Comparison of ENCODE assay signal across 30 mouse cellular contexts in the genomic region with DNA sequence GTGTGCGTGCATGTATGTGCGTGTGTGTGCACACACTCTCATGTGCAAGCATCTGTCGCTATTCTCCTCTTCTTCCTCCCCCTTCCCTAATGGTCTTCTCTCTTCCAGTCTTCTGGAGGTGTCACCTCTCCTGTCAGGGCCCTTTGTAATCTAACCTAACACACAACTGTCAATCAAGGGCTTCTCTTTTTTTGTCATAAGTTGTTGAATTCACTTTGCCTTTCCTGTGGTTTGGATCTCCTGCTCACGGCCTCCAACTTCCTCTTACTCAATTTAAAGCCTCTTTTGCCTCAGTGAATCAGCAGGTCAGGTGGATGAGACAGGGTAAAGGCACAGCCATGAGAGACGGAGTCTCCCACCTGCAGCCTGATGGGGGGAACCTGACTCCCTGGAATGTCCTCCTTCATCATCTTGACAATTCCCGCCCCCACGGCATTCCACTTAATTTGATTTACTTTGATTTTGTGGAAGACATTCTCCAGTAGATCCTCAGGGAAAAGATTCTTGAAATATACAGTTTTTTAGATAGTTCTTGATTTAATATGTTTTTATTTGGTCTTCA. TPM values are rescaled to one million over a fixed set of nuclear protein-coding genes. Genes with fewer than 3 reads are reported as not detected.
DNase-seq lines count a peak whose midpoint lies in the region; ATAC-seq lines count a peak whose summit lies in the region.
"Had no signal": no experiment of that assay in that cellular context is flagged by ENCODE, and none has a peak within 500 bp of the region (broad histone marks: within the 10 kb centered on the region; RNA-seq: fewer than 3 reads in every experiment).

No protein-coding gene starts in this region.

- 56% methylated on average over 7 of the region's 7 CpGs for WGBS in kidney, embryonic 15.5 days

- ATAC-seq in kidney, embryonic 15.5 days (replicated peaks; ENCODE audit: low FRiP score): peak; percentile 74
- ATAC-seq in megakaryocyte progenitor cell, adult 5-6 weeks (replicated peaks; ENCODE audit: poor library complexity): peak; percentile 74
- no peak for ATAC-seq in megakaryocyte-erythroid progenitor cell, adult 5-6 weeks (replicated peaks; ENCODE audit: low FRiP score, low TSS enrichment, poor library complexity, severe bottlenecking)
- ATAC-seq: forebrain, postnatal 0 days; inflammation-experienced regulatory T-cells, adult 6 months; midbrain, embryonic 13.5 days had no signal

- DNase-seq in kidney, postnatal 4 days: no peak
- DNase-seq in 416B (ENCODE audit: low read depth): peak; percentile 88
- DNase-seq in c-Kit-positive CD71-negative TER-119-negative erythroid progenitor cells, embryonic 14.5 days (ENCODE audit: low read depth): peak; percentile 47
- DNase-seq in neural tube, embryonic 10.5 days (ENCODE audit: extremely low spot score, low spot score): no peak
- no peak for DNase-seq in left cerebral cortex, adult 9 months (ENCODE audit: low spot score in 2 of 2)
- DNase-seq: adrenal gland, adult 2 months; cerebellum, adult 2 months; forebrain, postnatal 0 days; gastrocnemius, postnatal 14 days; heart, adult 2 months; kidney, adult 18-20 months; kidney, postnatal 14 days; liver, embryonic 13.5 days; lung, embryonic 14.5 days had no signal

- no peak overlapping the region for H3K27ac ChIP-seq in kidney, embryonic 15.5 days
- H3K27ac ChIP-seq: embryonic facial prominence, embryonic 10.5 days; forebrain, embryonic 10.5 days; heart, adult 2 months; hindbrain, embryonic 14.5 days; layer of hippocampus, adult 2 months; limb, embryonic 13.5 days; liver, embryonic 13.5 days; midbrain, embryonic 13.5 days; stomach, postnatal 0 days had no signal

- no peak overlapping the region for H3K4me2 ChIP-seq in kidney, embryonic 15.5 days
- H3K4me2 ChIP-seq: hindbrain, embryonic 14.5 days; limb, embryonic 13.5 days; liver, embryonic 13.5 days; lung, embryonic 14.5 days; midbrain, embryonic 13.5 days had no signal

- 0 out of 2 replicates have a peak, but pooled peaks cover 2% of the 10 kb centered on the region for H3K4me1 ChIP-seq in kidney, embryonic 15.5 days
- H3K4me1 ChIP-seq: embryonic facial prominence, embryonic 10.5 days; forebrain, embryonic 10.5 days; limb, embryonic 13.5 days; liver, embryonic 13.5 days; midbrain, embryonic 13.5 days had no signal

- no peaks in the 10 kb centered on the region for H3K9me3 ChIP-seq in kidney, embryonic 15.5 days (replicated peaks)
- H3K9me3 ChIP-seq: embryonic facial prominence, embryonic 10.5 days; forebrain, embryonic 10.5 days; limb, embryonic 13.5 days; liver, embryonic 13.5 days; midbrain, embryonic 13.5 days had no signal

- no peak overlapping the region for H3K4me3 ChIP-seq in kidney, embryonic 15.5 days (replicated peaks)
- H3K4me3 ChIP-seq: embryonic facial prominence, embryonic 10.5 days; forebrain, embryonic 10.5 days; heart, adult 2 months; layer of hippocampus, adult 2 months; limb, embryonic 13.5 days; liver, embryonic 13.5 days; midbrain, embryonic 13.5 days had no signal

- no peaks in the 10 kb centered on the region for H3K27me3 ChIP-seq in kidney, embryonic 15.5 days
- H3K27me3 ChIP-seq: CH12.LX; limb, embryonic 13.5 days; liver, embryonic 13.5 days; midbrain, embryonic 13.5 days had no signal

- H3K9ac ChIP-seq in kidney, embryonic 15.5 days: no peak overlapping the region
- H3K9ac ChIP-seq: forebrain, postnatal 0 days; hindbrain, embryonic 14.5 days; limb, embryonic 13.5 days; liver, embryonic 13.5 days; lung, embryonic 14.5 days; midbrain, embryonic 13.5 days had no signal

- no peaks in the 10 kb centered on the region for H3K36me3 ChIP-seq in kidney, embryonic 15.5 days
- H3K36me3 ChIP-seq: embryonic facial prominence, embryonic 10.5 days; forebrain, embryonic 10.5 days; G1E; limb, embryonic 13.5 days; liver, embryonic 13.5 days; midbrain, embryonic 13.5 days had no signal

RNA-seq across cellular contexts. Expression of gene Emb, which starts 14.8 kb away (rescaled TPM):
- 41.0 and 41.9 TPM in 2 replicates for polyA plus RNA-seq in kidney, embryonic 15.5 days (2015; fragmentation: Nextera tagmentation; extraction: Ambion mirVana)
- 420 and 495 TPM in 2 replicates for total RNA-seq in megakaryocyte progenitor cell, adult 5-6 weeks (2015)
- total RNA-seq in megakaryocyte progenitor cell, adult 5-6 weeks (2017): 530 and 572 TPM in 2 replicates
- total RNA-seq in megakaryocyte-erythroid progenitor cell, adult 5-6 weeks (2014; fragmentation: Nextera tagmentation): 3.2 and 9.8 TPM in 2 replicates
- total RNA-seq in megakaryocyte-erythroid progenitor cell, adult 5-6 weeks (2017): 8.6 and 12.8 TPM in 2 replicates

RNA-seq across cellular contexts. Expression of gene Gm17509, which starts 27.4 kb away (rescaled TPM):
- polyA plus RNA-seq in kidney, embryonic 15.5 days (2015; fragmentation: Nextera tagmentation; extraction: Ambion mirVana): 0.23 and 0.39 TPM in 2 replicates
- 0.12 and 0.34 TPM in 2 replicates for total RNA-seq in megakaryocyte progenitor cell, adult 5-6 weeks (2015)
- total RNA-seq in megakaryocyte progenitor cell, adult 5-6 weeks (2017): 0.25 and 0.74 TPM in 2 replicates
- not detected in 2 replicates for total RNA-seq in megakaryocyte-erythroid progenitor cell, adult 5-6 weeks (2014; fragmentation: Nextera tagmentation)
- total RNA-seq in megakaryocyte-erythroid progenitor cell, adult 5-6 weeks (2017): 0.65 TPM in 1 of 2 replicates, not detected in the other
- total RNA-seq: adrenal gland, adult 2 months; CH12.LX; gastrocnemius, postnatal 14 days; heart, adult 2 months; heart, postnatal 25 days had no signal
- polyA plus RNA-seq: G1E; heart, adult 2 months; heart, embryonic 14.5 days; liver, embryonic 13.5 days; lung, embryonic 14.5 days; small intestine, adult 2 months; stomach, postnatal 0 days had no signal

Comparison
In these comparisons a context has a peak if more than half of its experiments do, and no peak if none do; other contexts are left out.
1. DNase-seq: peak in 416B (single experiment) and c-Kit-positive CD71-negative TER-119-negative erythroid progenitor cells, embryonic 14.5 days (single experiment); none in kidney, postnatal 4 days (0 of 2), neural tube, embryonic 10.5 days (single experiment) and left cerebral cortex, adult 9 months (0 of 2).
2. RNA of gene Emb, which starts 14.8 kb away (total RNA-seq): 420 to 572 TPM in megakaryocyte progenitor cell, adult 5-6 weeks; 3.2 to 12.8 TPM in megakaryocyte-erythroid progenitor cell, adult 5-6 weeks; every median in the first group is over 10 times any median in the second.